Mouse (Mus musculus) gastrocnemius, adult 2 months (tissue): Measurements from ENCODE around the gene Olfr951. TPM values are rescaled to one million over a fixed set of nuclear protein-coding genes. Genes with fewer than 3 reads are reported as not detected.

Experiments used
- DNase-seq: peaks from one replicate; pipeline ENCODE4 v3.0.0; 2022
- H3K27ac ChIP-seq: fragments of 200-600 bp; 2 replicates; pipeline ENCODE4 v1.8.1; 2022; ENCODE audit warnings: mild to moderate bottlenecking
- H3K4me3 ChIP-seq: fragments of 200-600 bp; 2 replicates; pipeline ENCODE4 v1.8.1; 2022; ENCODE audit warnings: mild to moderate bottlenecking, moderate library complexity
- CTCF ChIP-seq: fragments of 200-600 bp; IDR thresholded peaks from 2 replicates; pipeline ENCODE4 v1.8.1; 2022; ENCODE audit warnings: antibody characterized with exemption, mild to moderate bottlenecking, moderate library complexity
- intact Hi-C: fragments of 180-260 bp; cut with DNase I; formaldehyde crosslinking; loops from one replicate; pipeline ENCODE4 v1.15.1; 2025
- long read RNA-seq, 2 experiments: library from polyadenylated mRNA; stranded (forward); transcript quantifications; one replicate each; pipeline ENCODE4 v2.0.0; 2021
- total RNA-seq, 2 experiments: library from RNA; stranded (reverse); gene quantifications; 2 replicates each; pipeline ENCODE4 v1.2.3; 2021

Gene Olfr951
- not detected for total RNA-seq
- long read RNA-seq, experiment 1 = 0 reads
- long read RNA-seq, experiment 2 = 0 reads

DNA sequence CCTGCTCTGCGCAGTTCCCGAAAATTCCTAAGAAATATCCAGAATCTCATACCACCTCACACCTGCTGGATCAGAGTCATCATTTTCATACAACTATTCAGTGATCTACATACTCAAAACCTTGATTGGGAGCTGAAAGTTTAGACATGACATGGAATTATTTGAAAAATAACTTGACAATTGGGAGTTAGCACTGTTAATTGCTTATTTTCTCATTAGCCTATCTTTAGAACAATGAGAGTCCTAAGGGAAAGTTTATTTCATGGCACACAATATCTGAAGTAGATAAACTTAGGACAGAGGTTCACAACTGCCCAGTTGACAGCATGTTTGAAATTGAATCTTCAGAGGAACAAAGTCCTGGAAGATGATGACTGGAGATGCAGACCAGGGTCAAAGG, at the start of gene Olfr951:
TSS of gene Olfr951 (plus strand) at position 301 of the 400 bp plus-strand sequence.
- Histone ChIP-seq H3K4me3 (no peak within 1 kb of the TSS), H3K27ac (no peak within 1 kb of the TSS)
- no peak for TF ChIP-seq CTCF
- intact Hi-C loops = no loop called here
- DNase-seq = no peak

DNA sequence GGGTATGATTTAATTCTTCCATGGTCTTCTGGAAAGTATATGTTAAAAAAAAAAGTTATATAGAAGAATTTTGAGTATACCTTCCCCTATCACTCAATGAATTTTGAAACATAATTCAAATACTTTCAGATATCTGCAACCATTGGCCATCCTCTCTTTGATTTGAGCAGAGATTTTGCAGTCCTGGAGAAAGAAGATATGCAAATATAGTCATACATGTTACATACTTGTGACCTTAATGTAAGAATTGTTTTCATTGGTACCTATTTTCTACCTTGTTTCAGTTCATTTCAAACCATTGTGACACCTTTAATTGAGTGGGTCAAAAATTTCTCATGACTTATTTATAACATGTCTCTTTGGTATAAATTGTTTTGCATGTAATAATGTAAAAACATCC, 39.8 kb downstream of the Olfr951 start, which contains the start of gene Olfr952:
TSS of gene Olfr952 (minus strand) at position 101 of the 400 bp plus-strand sequence.
- DNase-seq = no peak
- H3K27ac ChIP-seq = no peak within 1 kb of the TSS
- H3K4me3 ChIP-seq = no peak within 1 kb of the TSS
- intact Hi-C loops = no loop called here
- TF ChIP-seq CTCF = no peak

Other genes with a start within 250 kb of the Olfr951 start
- gene Olfr943, start 221.1 kb upstream of the Olfr951 start, total RNA-seq = not detected
- not detected for gene Olfr944, start 185.5 kb upstream of the Olfr951 start, total RNA-seq
- not detected for gene Olfr1537, start 137.4 kb upstream of the Olfr951 start, total RNA-seq
- not detected for gene Olfr945, start 110.6 kb upstream of the Olfr951 start, total RNA-seq
- not detected for gene Olfr948, start 61.4 kb upstream of the Olfr951 start, total RNA-seq
- gene Olfr952, start 39.7 kb downstream of the Olfr951 start, total RNA-seq = not detected
- not detected for gene Olfr954, start 69.3 kb downstream of the Olfr951 start, total RNA-seq
- not detected for gene Olfr955, start 84.5 kb downstream of the Olfr951 start, total RNA-seq
- gene Olfr44, start 106.6 kb downstream of the Olfr951 start, total RNA-seq = not detected
- gene Olfr957, start 128.4 kb downstream of the Olfr951 start, total RNA-seq = not detected
- gene Olfr958, start 166.6 kb downstream of the Olfr951 start, total RNA-seq = not detected
- not detected for gene Olfr959, start 188.2 kb downstream of the Olfr951 start, total RNA-seq
- under 1 TPM; 0.26 to 0.67 TPM for gene AW551984, start 217.0 kb downstream of the Olfr951 start, total RNA-seq
- gene Olfr148, start 223.2 kb downstream of the Olfr951 start, total RNA-seq = not detected
- gene Olfr960, start 234.0 kb downstream of the Olfr951 start, total RNA-seq = not detected